Mouse (Mus musculus) adrenal gland (tissue): ENCODE measurements around the gene Krtap19-3.

Experiments
- intact Hi-C: fragments of 180-260 bp; cut with DNase I; formaldehyde crosslinking; loops from one replicate; pipeline ENCODE4 v1.15.1; 2025
- long read RNA-seq, 2 experiments: library from polyadenylated mRNA; unstranded; transcript quantifications; one replicate each; pipeline ENCODE4 v2.0.0; 2020; ENCODE audit warnings: borderline replicate concordance in 1 of 2; ENCODE audit not compliant: insufficient replicate concordance in 1 of 2

Gene Krtap19-3
- long read RNA-seq, experiment 1, result 0 reads
- long read RNA-seq, experiment 2, result 0 reads

GRCm38 (mm10) chr16:88877938-88878337 lies at the start of gene Krtap19-3:
Krtap19-3 (minus strand) TSS chr16:88878038.
- intact Hi-C loops, result no loop called here

- intact Hi-C loops, result no loop called here
Measured at GRCm38 (mm10) chr16:88896357-88896756, 18.5 kb upstream of the Krtap19-3 start, which contains the start of gene Krtap19-5. Krtap19-5 (minus strand) TSS chr16:88896457.

GRCm38 (mm10) chr16:88886870-88887269 lies 9.0 kb upstream of the Krtap19-3 start:
- intact Hi-C loops, result no loop called here

- intact Hi-C loops, result no loop called here
Measured at GRCm38 (mm10) chr16:88884989-88885388, 7.2 kb upstream of the Krtap19-3 start, which contains the start of gene Krtap19-4. Krtap19-4 (minus strand) TSS chr16:88885089.

- intact Hi-C loops, result no loop called here
Measured at GRCm38 (mm10) chr16:88874169-88874568, 3.7 kb downstream of the Krtap19-3 start, which contains the start of gene Krtap19-2. Krtap19-2 (minus strand) TSS chr16:88874269.

- intact Hi-C loops, result no loop called here
Measured at GRCm38 (mm10) chr16:88869311-88869710, 8.5 kb downstream of the Krtap19-3 start, which contains the start of gene Krtap19-1. Krtap19-1 (minus strand) TSS chr16:88869411.

- intact Hi-C loops, result no loop called here
Measured at GRCm38 (mm10) chr16:88864887-88865407, 12.9 kb downstream of the Krtap19-3 start.

GRCm38 (mm10) chr16:88851450-88851849 lies 26.4 kb downstream of the Krtap19-3 start:
- intact Hi-C loops, result no loop called here

- intact Hi-C loops, result no loop called here
Measured at GRCm38 (mm10) chr16:88848558-88848957, 29.3 kb downstream of the Krtap19-3 start.

- intact Hi-C loops, result no loop called here
Measured at GRCm38 (mm10) chr16:88847363-88847762, 30.5 kb downstream of the Krtap19-3 start.
